Mouse (Mus musculus) kidney, embryonic 16.5 days (tissue): ENCODE data around the gene Ssh3. TPM values are rescaled to one million over a fixed set of nuclear protein-coding genes. Genes with fewer than 3 reads are reported as not detected.

Source experiments
- ATAC-seq: fragments of 200-750 bp; cut with Nextera tagmentation; 2 replicates; pipeline ENCODE4 v1.8.0; 2017; ENCODE audit warnings: moderate TSS enrichment; ENCODE audit not compliant: low FRiP score, low TSS enrichment
- H3K27ac ChIP-seq: fragments of 300-500 bp; sonication (generic); 2 replicates; pipeline ENCODE4 v1.5.1; 2014; ENCODE audit warnings: low read length
- H3K27me3 ChIP-seq: fragments of 300-500 bp; sonication (generic); 2 replicates; pipeline ENCODE4 v1.6.1; 2014; ENCODE audit warnings: low read length, control low read depth, mixed read lengths; ENCODE audit not compliant: insufficient read depth
- H3K36me3 ChIP-seq: fragments of 300-500 bp; sonication (generic); 2 replicates; pipeline ENCODE4 v1.6.1; 2014; ENCODE audit warnings: low read length, control low read depth, mixed read lengths; ENCODE audit not compliant: insufficient read depth
- H3K4me1 ChIP-seq: fragments of 300-500 bp; sonication (generic); 2 replicates; pipeline ENCODE4 v1.6.1; 2014; ENCODE audit warnings: low read length, control low read depth, mixed read lengths; ENCODE audit not compliant: insufficient read depth
- H3K4me2 ChIP-seq: fragments of 300-500 bp; sonication (generic); replicated peaks from 2 replicates; pipeline ENCODE4 v1.6.1; 2014; ENCODE audit warnings: low read depth, low read length
- H3K4me3 ChIP-seq: fragments of 300-500 bp; sonication (generic); 2 replicates; pipeline ENCODE4 v1.5.1; 2014; ENCODE audit warnings: mild to moderate bottlenecking, low read length
- H3K9ac ChIP-seq: fragments of 300-500 bp; sonication (generic); replicated peaks from 2 replicates; pipeline ENCODE4 v1.6.1; 2014; ENCODE audit warnings: low read length
- H3K9me3 ChIP-seq: fragments of 300-500 bp; sonication (generic); 2 replicates; pipeline ENCODE4 v1.6.1; 2016; ENCODE audit warnings: low read length, control low read depth
- WGBS: fragments of 180-500 bp; shearing (Covaris S2); extraction: QIAGEN DNeasy Blood & Tissue Kit; methylation state at CpG from one replicate; pipeline ENCODE4 v1.1.7; 2014; 5-methylcytosine and 5-hydroxymethylcytosine counted together
- polyA plus RNA-seq: library from polyadenylated mRNA; unstranded; fragments of >200 nt; fragmentation: Nextera tagmentation; extraction: Ambion mirVana; gene quantifications from 2 replicates; pipeline ENCODE4 v1.2.1, GENCODE M21; 2015

The Ssh3 gene
- polyA plus RNA-seq, 1 experiment from 2014 or later, result 22.9 TPM

DNA sequence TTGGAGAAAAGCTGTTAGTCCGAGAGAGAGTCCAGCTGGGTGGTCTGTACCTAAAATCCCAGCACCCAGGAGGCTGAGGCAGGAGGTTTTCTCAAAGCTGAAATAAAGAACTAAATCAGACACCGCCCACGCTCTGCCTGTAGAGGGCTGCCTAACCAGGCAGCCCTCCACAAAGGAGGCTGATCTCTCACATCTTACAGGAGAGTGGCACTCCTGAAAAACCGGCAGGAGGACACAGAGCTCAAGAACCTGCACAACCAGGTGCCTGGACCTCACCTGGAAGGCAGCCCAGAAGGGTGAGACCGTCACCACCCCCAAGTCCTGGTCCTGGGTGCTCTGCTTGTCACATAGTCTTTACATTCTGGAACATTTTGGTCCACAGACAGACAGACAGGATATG lies 28.9 kb upstream of the Ssh3 start:
- H3K36me3 ChIP-seq, result peaks cover 3% of the 10 kb centered on the region
- H3K9me3 ChIP-seq, result no peaks in the 10 kb centered on the region
- no peak overlapping the region for H3K4me3 ChIP-seq
- H3K9ac ChIP-seq, result no peak overlapping the region
- H3K4me1 ChIP-seq, result peaks cover 38% of the 10 kb centered on the region
- no peak overlapping the region for H3K27ac ChIP-seq
- 92% methylated on average over 5 of the region's 5 CpGs for WGBS
- ATAC-seq, result no peak
- H3K27me3 ChIP-seq, result no peaks in the 10 kb centered on the region
- no peak overlapping the region for H3K4me2 ChIP-seq

DNA sequence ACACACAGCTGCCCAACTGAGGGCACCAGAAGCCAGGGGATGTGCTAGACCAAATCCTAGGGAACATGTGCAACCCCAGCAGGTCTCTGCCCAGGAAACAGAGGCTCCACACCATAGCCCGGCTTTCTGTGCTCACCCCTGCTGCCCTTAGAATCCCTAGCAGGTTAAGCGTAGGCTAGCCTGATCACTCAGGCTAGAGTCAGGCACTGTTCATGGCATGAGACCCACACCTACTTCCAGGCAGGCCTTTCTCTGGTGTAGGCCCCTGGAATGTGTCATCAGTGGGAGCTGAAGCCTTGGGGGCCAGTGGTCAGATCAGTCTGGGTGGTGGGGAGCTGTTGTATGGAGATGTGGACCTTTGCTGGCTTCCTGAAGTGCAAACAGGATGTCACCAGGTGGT lies 27.6 kb upstream of the Ssh3 start:
- WGBS, result 87% methylated on average over 2 of the region's 2 CpGs
- H3K27me3 ChIP-seq, result no peaks in the 10 kb centered on the region
- H3K9me3 ChIP-seq, result no peaks in the 10 kb centered on the region
- peaks cover 15% of the 10 kb centered on the region for H3K36me3 ChIP-seq
- no peak overlapping the region for H3K4me3 ChIP-seq
- no peak for ATAC-seq
- H3K9ac ChIP-seq, result no peak overlapping the region
- no peak overlapping the region for H3K27ac ChIP-seq
- H3K4me1 ChIP-seq, result peaks cover 26% of the 10 kb centered on the region
- no peak overlapping the region for H3K4me2 ChIP-seq

DNA sequence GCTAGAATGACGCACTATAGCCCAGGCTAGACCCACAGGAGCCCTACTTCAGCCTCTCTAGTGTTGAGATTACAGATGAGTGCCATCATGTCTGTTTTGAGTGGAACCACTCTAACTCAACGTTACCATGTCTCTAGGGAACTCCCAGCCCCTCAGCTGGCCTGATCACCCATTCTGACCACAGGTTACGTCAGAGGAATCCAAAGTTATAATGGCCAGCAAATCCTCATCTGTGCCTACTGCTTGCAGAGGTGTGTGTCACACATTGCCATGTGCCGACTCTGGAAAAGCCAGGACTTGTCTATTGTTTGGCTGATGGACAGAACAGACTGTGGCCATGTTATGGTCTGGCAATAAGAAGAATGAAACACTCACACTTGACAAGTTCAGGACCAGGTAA lies 26.4 kb upstream of the Ssh3 start:
- H3K4me2 ChIP-seq, result no peak overlapping the region
- no peak overlapping the region for H3K27ac ChIP-seq
- WGBS, result 87% methylated on average over 4 of the region's 4 CpGs
- ATAC-seq, result no peak
- H3K9ac ChIP-seq, result no peak overlapping the region
- peaks cover 27% of the 10 kb centered on the region for H3K36me3 ChIP-seq
- H3K4me3 ChIP-seq, result no peak overlapping the region
- no peaks in the 10 kb centered on the region for H3K27me3 ChIP-seq
- no peaks in the 10 kb centered on the region for H3K9me3 ChIP-seq
- H3K4me1 ChIP-seq, result peaks cover 15% of the 10 kb centered on the region

DNA sequence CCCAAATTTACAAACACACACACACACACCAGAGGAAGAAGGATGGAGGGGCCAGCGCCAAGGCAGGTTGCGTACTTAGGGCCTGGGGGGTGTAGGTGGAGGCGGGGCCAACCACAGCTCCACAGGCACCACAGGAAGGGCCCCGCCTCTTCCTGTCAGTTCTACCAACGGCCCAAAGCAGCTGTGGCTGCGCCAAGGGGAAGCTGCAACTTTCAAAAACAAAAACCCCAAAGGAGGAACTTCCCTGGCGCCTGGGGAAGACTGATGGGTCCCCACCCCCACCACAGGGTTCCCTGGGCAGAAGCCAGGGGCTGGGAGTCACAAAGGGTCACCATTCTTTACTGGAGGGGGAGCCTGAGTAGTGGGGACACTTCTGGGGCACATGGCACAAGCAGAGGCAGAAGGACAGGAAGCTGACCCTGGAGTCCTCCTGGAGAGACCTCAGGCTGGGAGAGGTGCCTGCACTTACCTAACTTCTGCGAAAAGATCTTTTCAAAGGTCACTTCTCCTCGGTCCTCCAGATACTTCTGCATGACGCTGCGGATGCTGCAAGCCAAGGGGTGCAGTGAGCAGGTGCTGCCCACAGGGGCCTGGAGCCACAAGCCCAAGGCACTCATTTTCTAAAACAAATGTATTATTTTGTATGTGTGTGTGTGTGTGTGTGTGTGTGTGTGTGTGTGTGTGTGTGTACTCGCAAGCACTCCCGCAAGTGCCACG lies 25.6 kb upstream of the Ssh3 start:
- ATAC-seq, result 0 out of 2 replicates have a peak, but pooled peaks have one; percentile 39
- no peaks in the 10 kb centered on the region for H3K27me3 ChIP-seq
- no peak overlapping the region for H3K9ac ChIP-seq
- no peaks in the 10 kb centered on the region for H3K9me3 ChIP-seq
- peak overlapping the region; percentile 51; the same call in 1 of the 2 replicates for H3K27ac ChIP-seq
- WGBS, result 67% methylated on average over 14 of the region's 14 CpGs
- no peak overlapping the region for H3K4me3 ChIP-seq
- peaks cover 34% of the 10 kb centered on the region for H3K36me3 ChIP-seq
- peaks cover 6% of the 10 kb centered on the region for H3K4me1 ChIP-seq
- H3K4me2 ChIP-seq, result no peak overlapping the region

DNA sequence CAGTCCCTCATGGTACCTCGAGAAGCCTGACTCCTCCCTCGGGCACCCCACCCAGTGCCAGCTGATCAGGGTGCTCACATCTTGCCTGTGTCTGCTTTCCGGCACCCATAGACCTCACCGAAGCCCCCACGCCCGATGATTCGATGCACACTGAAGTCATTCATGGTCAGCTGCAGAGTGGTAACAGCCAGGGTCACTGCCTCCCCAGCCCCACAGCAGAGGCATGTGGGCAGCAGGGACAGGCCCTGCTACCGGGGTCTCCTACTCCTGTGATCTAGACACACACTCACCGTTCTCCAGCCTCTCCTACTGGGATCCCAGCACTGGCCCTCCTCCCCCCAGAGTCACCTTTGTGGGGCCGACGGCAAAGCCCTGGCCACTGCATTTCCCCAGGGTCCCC lies 22.2 kb upstream of the Ssh3 start:
- Histone ChIP-seq H3K4me3 (no peak overlapping the region), H3K36me3 (peaks cover 65% of the 10 kb centered on the region), H3K27ac (no peak overlapping the region), H3K4me2 (no peak overlapping the region), H3K9ac (no peak overlapping the region), H3K4me1 (no peaks in the 10 kb centered on the region), H3K27me3 (no peaks in the 10 kb centered on the region), H3K9me3 (no peaks in the 10 kb centered on the region)
- no peak for ATAC-seq
- WGBS, result 92% methylated on average over 11 of the region's 11 CpGs

DNA sequence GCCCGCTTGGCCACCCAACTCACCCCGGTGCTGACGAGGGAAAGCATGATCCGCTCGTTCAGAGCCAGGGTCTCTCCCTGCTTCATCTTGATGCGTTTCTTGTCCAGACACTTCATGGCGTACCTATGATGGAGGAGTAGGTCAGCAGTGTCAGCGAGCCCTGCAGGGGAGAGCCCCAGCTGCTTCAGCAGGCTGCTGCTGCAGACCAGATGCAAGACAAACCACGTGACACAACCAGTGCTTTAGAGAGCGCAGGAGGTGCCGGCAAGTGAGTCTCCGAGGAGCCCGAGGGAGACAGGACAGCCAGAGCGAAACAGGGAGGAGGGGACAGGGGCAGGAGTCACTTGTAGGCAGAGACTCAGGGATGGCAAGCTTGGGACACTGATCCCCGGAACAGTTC lies 21.8 kb upstream of the Ssh3 start:
- Histone ChIP-seq H3K27ac (no peak overlapping the region), H3K9ac (no peak overlapping the region), H3K27me3 (no peaks in the 10 kb centered on the region), H3K4me3 (no peak overlapping the region), H3K9me3 (no peaks in the 10 kb centered on the region), H3K36me3 (peaks cover 69% of the 10 kb centered on the region), H3K4me1 (no peaks in the 10 kb centered on the region), H3K4me2 (no peak overlapping the region)
- WGBS, result 88% methylated on average over 15 of the region's 15 CpGs
- no peak for ATAC-seq

DNA sequence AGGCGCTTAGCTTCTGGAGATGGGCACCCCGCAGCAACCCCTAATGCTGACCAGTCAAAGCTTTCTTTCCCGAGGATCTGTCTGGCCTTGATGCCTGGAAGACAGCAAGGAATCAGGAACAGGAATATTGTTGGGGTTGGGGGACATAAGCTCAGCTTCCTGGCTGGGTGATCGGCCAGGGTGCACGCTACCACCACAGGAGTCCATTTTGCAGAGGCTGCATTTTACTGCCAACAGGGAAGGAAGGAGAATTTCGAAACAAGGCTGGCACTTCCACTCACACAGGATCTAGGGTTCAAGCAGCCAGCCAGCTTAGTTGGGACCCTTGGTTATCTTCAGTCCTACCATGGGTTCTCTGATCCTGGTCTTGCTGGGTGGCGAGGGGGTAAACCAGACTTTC lies 14.7 kb upstream of the Ssh3 start:
- peaks cover 34% of the 10 kb centered on the region for H3K36me3 ChIP-seq
- peak overlapping the region; percentile 75 for H3K9ac ChIP-seq
- ATAC-seq, result no peak
- H3K27me3 ChIP-seq, result no peaks in the 10 kb centered on the region
- peak overlapping the region; percentile 65 for H3K4me3 ChIP-seq
- peaks cover 9% of the 10 kb centered on the region; the same call in 1 of the 2 replicates for H3K4me1 ChIP-seq
- peak overlapping the region; percentile 31; the same call in 1 of the 2 replicates for H3K27ac ChIP-seq
- peak overlapping the region; percentile 79 for H3K4me2 ChIP-seq
- peaks cover 4% of the 10 kb centered on the region; the same call in 1 of the 2 replicates for H3K9me3 ChIP-seq
- 46% methylated on average over 7 of the region's 7 CpGs for WGBS

DNA sequence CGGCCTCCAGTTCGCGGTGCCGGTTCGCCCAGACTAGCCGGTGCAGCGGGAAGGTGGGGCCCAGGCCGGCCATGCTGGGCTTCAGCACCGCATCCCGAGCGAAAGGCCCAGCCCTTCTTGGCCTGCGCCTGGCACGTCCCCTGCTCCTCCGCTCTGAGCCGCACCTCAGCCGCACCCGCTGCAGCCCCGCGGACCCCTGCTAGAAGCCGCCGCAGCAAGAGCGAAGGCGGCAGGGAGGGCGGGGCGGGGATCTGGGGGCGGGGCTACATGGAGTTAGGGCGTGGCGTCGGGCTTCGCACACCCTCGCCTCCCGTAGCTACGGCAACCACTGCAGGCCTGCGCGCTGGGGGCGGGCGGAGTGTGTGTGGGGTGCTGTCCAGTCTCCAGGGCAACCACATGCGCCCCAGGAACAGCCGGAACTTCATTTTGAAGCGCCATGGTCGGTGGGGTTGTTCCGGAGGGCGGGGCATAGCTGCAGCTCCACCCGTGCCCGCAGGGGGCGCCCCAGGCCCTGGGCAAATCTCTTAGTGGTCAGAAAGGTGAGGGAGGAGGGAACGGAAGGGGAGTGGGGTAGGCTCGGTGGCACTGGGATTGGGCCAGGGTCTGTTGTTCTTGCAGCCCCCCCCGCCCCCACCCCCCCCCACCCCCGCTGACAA lies 14.0 kb upstream of the Ssh3 start, which contains the start of gene Ankrd13d:
TSS of gene Ankrd13d (minus strand) at position 240 of the 656 bp plus-strand sequence.
- Histone ChIP-seq H3K36me3 (peaks cover 30% of the 10 kb centered on the region), H3K4me3 (peak within 1 kb of the TSS; percentile 65), H3K27me3 (no peaks in the 10 kb centered on the region), H3K4me1 (peaks cover 9% of the 10 kb centered on the region; the same call in 1 of the 2 replicates), H3K9ac (peak within 1 kb of the TSS; percentile 75), H3K9me3 (peaks cover 4% of the 10 kb centered on the region; the same call in 1 of the 2 replicates), H3K27ac (peak within 1 kb of the TSS; percentile 49; the same call in 1 of the 2 replicates), H3K4me2 (peak within 1 kb of the TSS; percentile 79)
- peak; percentile 94 for ATAC-seq
- under 1% methylated on average over 49 of the region's 50 CpGs for WGBS

DNA sequence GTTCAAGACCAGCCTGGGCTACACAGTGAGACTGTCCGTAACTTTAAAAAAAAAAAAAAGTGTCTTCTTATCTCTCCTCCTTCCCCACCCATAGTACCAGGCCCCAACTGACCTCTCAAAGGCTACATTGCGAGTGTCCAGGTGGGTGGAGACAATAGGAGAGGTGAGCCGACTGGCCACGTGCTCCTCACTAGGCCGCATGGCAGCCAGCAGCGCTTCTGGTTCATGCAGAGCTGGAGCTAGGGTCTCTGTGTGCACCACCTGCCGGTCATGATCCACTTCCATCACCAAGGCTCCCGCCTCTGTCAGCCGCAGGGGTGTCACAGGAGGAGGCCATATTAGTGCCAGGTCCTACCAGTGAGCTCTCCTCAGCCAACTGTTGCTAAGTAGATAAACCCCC lies 11.4 kb upstream of the Ssh3 start:
- Histone ChIP-seq H3K9me3 (peaks cover 10% of the 10 kb centered on the region; the same call in 1 of the 2 replicates), H3K4me2 (no peak overlapping the region), H3K27ac (no peak overlapping the region), H3K27me3 (no peaks in the 10 kb centered on the region), H3K4me3 (no peak overlapping the region), H3K4me1 (peaks cover 9% of the 10 kb centered on the region; the same call in 1 of the 2 replicates), H3K9ac (no peak overlapping the region), H3K36me3 (peaks cover 5% of the 10 kb centered on the region; the same call in 1 of the 2 replicates)
- 94% methylated on average over 9 of the region's 9 CpGs for WGBS
- no peak for ATAC-seq

DNA sequence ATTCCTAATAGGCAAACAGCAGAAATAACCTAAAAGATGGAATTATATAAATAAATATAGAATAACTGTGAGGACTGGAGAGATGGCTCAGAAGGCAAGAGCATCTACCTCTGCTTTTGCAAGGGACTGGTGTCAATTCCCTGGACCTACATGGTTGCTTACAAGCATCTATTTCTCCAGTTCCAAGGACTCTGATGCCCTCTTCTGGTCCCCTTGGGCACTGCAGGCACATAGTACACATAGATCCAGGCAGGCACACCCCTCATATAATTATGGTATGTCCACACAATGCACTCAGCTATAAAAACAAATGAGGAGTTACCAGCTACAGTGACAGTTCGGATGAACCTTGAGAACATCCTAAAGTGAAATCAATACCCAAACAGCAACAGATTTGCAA lies 10.5 kb upstream of the Ssh3 start:
- Histone ChIP-seq H3K4me3 (no peak overlapping the region), H3K4me1 (peaks cover 9% of the 10 kb centered on the region; the same call in 1 of the 2 replicates), H3K27me3 (no peaks in the 10 kb centered on the region), H3K9ac (no peak overlapping the region), H3K36me3 (peaks cover 4% of the 10 kb centered on the region; the same call in 1 of the 2 replicates), H3K4me2 (no peak overlapping the region), H3K27ac (no peak overlapping the region), H3K9me3 (peaks cover 10% of the 10 kb centered on the region; the same call in 1 of the 2 replicates)
- 97% methylated on average over 1 of the region's 1 CpGs for WGBS
- ATAC-seq, result no peak
